Mouse (Mus musculus) heart, postnatal 25 days (tissue): ENCODE results near the gene Fignl2. TPM values are rescaled to one million over a fixed set of nuclear protein-coding genes. Genes with fewer than 3 reads are reported as not detected.
"Not testable (repeated sequence)": the region's sequence is repeated elsewhere in the genome, so short reads cannot be mapped to it uniquely, and the experiment has no call there.

Experiments
- DNase-seq: peaks from one replicate; pipeline ENCODE4 v3.0.0; 2022; ENCODE audit warnings: low spot score
- intact Hi-C: fragments of 180-260 bp; cut with DNase I; formaldehyde crosslinking; loops from one replicate; pipeline ENCODE4 v1.15.1; 2025
- total RNA-seq, 2 experiments: library from RNA; stranded (reverse); gene quantifications; 2 replicates each; pipeline ENCODE4 v1.2.3; 2021

The Fignl2 gene
- total RNA-seq = 1 to 10 TPM; 1.3 to 1.4 TPM

DNA sequence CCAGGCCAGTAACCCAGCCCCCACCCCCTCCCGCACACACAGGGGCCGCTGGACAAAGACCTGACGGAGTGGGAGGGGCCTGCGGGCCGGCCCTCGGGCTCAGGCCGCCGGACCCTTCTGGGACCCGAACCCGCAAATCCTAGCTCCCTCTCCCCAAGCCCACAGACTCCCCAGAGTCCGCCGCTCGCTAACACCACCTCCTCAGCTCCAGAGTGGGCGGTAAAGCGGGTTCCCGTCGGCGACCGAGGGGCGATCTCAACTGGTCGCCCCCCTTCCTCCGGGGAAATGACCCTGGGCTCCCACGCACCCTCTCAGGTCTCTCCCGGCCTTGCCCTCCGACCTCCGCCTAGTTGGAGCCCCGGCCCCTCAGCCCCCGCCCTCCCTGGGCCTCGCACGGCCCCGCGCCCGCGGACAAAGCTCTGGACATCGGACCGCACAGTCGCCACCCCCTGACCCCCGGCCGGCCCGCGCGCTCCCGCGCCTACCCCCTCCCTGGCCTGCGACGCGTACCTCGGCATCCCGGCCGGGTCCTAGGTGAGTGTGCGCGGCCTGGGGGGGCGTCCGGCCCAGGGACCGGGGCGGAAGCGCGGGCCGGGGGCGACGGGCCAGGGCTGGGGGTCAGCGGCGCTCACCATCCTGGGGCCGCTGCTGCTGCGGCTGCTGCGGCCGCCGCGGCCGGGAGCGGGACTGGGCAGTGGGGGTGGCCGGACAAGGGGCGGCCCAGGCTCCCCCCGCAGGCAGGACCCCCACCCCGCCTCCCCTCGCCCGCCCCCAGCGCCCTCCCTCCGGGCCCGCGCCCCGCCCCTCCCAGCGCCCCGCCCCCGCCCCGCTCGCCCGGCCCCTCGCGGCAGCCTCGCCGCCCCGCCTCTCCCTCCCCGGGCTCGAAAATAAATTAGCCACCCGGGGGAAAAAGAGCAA, at the start of gene Fignl2:
Fignl2 (minus strand) TSS at position 755 of the 918 bp plus-strand sequence.
- DNase-seq = no peak
- intact Hi-C loops = no loop called here

DNA sequence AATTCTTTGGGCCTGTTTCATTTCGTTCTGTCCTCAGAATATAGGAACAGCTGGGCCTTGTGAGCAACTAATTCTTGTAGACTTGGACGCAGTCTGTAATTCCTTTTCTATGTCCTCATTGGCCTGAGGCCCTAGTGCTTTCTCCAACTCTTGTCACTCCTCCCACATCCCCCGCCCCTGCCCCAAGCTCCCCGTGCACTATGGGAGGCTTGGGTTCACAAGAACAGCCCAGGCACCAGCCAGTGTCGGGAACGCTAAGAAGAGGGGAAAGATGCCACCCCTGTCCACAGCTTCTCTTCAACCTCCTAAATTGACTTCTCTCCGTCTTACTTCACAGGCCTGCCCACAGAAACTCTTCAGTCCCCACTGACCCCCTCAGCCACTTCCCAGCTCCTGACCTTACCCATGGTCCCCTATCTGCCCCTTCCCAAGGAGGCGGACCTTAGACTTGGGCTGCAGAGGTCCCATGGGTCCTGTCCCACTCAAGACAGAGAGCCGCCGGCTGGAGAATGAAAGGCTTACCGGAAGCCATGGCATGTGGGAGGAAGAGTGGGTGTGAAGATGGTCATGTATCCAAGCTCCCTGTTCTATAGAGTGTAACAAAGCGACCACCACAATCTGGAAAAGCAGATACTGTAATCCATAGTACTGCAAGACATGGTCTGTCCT, 48.6 kb upstream of the Fignl2 start:
- peak; percentile 65 for DNase-seq
- intact Hi-C loops = no loop called here

DNA sequence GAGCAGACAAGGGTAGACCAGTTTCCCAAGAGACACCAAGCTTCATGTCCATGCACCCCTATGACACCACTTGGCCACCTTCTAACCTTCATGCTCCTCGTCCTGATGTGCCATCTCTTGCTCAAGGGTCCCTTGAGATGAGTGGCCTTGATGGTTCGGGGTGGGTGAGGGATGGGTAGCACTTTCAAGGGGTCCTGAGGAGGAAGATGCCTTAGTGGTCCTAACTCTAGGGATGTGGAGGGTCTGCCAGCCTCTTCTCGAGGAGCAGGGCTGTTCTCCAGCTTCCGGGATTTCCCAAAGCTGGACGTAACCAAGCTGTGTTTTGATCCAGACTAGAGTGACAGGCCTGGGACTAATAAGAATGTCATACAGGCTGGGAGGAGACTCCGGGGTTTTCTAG, 47.2 kb upstream of the Fignl2 start:
- intact Hi-C loops = no loop called here
- no peak for DNase-seq

DNA sequence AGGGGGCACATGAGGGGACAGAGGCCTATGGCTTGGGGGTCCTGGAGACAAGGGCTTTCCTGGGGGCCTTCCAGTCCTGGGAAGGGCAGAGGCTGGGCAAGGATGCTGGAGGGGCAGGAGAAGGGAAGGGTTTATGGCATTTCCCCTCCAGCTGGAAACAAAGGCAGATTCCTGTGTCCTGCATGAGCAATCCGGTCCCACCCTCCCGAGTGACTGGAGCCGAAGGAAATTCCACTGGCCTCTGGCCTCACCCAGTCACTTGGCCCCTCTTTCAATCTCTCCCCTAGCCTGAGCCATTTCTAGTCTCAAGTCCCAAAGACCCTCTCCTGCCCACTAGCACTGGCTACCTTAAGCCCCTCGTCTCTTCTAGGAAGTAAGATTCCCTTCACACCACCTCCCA, 44.8 kb upstream of the Fignl2 start:
- DNase-seq = peak; percentile 65
- intact Hi-C loops = no loop called here

DNA sequence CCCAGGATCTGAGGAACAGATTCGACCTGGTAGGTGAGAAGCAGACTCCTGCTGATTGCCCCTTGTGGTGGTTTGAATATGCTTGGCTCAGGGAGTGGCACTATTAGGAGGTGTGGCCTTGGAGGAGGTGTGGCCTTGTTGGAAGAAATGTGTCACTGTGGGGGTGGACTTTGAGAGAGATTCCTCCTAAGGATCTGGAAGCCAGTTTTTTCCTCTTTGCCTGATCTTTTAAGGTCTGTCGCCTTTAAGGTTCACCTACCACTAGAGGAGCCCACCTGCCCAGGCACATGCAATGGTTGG, 43.9 kb upstream of the Fignl2 start:
- DNase-seq = no peak
- intact Hi-C loops = no loop called here

DNA sequence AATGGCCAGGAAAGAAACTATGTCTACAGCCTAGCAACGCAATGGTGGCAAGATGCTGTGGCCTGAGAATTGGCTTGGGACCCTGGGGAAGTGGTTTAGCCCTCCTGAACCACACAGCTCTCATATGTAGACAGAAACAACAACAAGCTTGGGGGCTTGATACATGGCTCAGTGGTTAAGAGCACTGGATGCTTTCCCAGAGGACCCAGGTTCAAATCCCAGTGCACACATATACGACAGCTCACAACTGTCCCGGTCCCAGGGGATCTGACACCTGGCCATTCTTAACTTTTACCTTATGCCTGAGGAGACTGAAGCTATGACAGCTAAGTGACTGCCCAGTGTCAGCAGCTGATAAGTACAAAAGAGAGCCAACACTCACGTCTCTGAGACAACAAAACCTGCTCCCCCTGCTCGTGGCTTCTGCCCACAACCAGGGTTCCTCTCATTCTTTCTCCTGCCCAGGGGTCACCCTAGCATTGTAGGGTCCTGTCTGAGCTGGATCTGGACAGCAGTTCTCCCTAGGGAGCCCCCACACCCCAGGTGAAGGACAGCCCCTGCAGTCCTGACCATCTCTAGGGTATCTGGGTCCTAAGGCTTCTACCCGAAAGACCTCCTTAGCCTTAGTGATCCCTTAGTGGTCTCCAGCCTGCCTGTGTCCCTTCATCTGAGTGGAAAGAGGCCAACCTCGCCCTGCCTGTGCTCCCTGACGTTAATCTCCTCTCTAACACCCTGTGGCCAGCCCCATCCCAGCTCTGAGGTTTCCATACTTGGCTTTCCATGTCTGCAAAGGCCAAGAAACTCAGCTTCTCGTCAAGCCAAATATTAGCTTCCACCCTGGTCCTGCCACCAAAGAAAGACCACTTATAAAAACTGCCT, 43.3 kb upstream of the Fignl2 start:
- intact Hi-C loops = no loop called here
- no peak for DNase-seq

DNA sequence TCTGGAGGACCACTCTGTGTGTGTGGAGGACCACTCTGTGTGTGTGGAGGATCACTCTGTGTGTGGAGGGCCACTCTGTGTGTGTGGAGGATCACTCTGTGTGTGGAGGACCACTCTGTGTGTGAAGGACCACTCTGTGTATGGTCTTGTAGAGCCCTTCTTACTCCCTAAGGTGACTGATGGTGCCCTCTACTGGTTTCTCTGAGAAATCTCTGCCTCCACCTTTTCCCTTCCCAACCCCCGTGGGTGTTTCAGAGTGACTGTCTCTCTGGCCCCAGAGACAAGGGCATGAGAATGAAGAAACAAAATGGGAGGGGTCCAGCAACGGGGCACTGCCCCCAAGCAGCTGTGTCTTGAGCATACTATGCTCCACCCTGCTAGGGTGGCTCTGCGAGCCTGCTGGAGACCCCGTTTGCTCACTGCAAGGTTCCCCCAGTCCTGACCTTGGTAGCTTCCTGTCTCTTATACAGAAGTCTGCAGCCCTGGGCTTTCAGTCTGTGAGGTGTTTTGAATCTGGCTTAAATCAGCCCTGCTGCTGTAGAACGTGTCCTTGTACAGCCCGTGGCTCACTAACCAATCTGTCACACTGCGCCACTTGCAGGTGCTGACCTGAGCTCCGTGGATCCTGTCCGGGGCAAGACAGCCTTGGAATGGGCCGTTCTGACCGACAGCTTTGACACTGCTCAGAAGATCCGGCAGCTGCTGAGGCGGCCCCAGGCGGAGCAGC, 40.2 kb upstream of the Fignl2 start:
- DNase-seq = no peak
- intact Hi-C loops = loop anchor here (2.0 kb wide), 1 partner anchor 26 kb away; no protein-coding TSS in a partner anchor

DNA sequence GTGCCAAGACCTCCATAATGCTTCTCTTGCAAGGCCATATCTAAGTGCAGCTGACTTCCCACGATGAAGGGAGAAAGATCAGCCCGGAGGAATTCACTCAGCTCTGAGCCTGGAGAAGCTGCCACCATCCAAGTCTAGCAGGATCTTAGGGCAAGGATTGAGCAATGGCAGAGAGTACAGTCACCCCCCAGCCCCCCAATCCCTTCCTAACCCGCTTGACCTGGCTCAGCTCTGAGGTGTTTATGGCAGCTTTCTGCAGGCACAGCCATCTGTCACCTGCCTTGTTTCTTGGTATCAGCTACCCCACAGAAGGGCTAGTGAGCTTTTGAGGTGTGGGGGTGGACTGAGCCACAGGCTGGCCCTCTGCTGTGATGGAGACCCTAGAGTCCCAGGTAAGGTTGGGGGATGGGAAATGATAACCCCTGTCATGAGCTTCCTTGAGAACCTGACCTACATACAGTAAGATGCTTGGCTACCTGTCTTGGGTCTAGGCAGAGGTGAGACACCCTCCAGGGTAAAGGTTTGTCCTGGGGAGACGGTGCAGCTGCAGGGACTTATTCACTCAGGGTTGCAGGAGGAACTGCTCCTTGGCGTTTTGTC, 37.2 kb upstream of the Fignl2 start, which contains the start of gene Ankrd33:
Ankrd33 (plus strand) TSS at position 245 of the 600 bp plus-strand sequence.
- no peak for DNase-seq
- intact Hi-C loops = no loop called here

DNA sequence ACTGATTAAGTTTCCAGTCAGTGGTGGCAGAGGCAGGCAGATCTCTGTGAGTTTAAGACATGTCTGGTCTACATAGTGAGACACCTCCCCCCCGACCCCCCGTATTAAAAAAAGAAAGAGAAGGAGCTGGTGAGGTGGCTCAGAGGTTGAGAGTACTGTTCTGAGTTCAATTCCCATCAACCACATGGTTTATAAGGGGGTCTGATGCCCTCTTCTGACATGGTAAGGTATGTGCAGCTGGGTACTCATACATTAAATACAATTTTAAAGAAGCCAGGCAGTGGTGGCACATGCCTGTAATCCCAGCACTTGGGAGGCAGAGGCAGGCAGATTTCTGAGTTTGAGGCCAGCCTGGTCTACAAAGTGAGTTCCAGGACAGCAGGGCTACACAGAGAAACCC, 35.4 kb upstream of the Fignl2 start:
- intact Hi-C loops = not testable (repeated sequence)

DNA sequence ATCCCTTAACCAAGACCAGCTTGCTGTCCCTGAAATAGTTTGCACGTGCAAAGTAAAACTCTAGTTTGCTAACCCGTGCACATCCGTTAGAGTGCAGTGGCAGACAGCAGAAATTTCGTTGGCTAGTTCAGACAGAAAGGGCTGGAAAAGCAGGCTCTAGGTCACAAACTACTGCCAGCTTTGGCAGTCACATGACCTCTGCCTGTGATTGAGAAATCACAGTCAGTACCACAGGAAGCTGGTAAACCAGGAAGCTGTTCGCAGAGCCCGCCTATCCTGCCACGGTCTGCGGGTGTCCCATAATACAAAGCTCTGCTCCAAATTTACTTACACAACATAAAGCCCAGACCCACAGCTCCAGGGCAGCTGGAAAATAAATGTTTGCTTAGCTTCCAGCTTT, 34.8 kb upstream of the Fignl2 start:
- peak; percentile 51 for DNase-seq
- intact Hi-C loops = no loop called here

More for the DNA sequence above, 35.4 kb upstream of the Fignl2 start:
- not testable (repeated sequence) for DNase-seq

DNA sequence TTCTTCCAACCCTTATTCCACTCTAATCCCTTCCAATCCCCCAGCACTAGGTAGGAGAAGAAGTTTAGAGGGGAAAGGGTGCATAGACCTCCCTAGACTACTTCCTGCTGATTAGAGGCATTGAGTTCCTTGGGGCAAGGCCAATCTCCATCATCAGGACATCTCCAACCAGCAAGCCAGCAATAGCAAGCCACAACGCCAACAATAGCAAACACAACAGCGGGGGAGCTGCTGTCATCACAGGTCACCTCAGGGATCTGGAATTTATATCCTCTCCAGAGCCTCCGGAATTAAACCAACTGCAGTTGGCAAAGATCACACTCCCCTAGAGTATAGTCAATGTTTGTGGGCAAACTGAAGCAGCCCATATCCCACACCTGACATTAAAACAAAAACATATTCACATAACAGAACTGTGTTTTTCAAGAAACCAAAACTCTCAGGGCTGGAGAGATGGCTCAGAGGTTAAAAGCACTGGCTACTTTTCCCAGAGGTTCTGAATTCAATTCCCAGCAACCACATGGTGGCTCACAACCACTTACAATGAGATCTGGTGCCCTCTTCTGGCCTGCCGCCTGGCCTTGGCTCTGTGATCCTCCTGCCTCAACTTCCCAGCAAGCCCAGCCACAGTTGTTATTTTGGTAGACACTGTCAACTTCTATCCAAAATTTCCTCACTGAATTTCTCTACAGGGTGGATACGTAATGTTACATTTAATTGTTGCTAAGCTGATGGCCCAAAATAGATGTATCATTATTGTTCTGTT, 29.7 kb upstream of the Fignl2 start:
- no peak for DNase-seq
- intact Hi-C loops = loop anchor here (5.0 kb wide), 2 partner anchors 36 to 89 kb away; no protein-coding TSS in a partner anchor

DNA sequence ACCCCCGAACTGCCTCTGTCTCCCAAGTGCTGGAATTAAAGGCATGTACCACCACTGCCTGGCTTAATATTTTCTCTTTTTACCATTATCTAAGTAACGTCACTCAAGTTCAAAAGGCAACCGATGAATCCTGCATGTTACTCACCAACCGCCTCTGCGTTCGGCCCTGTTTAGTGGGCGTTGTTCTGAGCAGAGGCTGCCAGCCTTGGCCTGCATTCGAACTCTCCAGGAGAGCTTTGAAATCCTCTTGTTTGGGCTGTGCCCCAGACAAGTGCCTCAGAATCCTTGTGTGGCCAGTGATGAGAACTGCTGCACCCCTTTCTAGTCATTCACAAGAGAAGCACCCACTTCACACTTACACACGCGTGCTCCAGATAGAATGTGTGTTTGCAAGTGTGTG, 27.6 kb upstream of the Fignl2 start:
- intact Hi-C loops = loop anchor here (5.0 kb wide), 2 partner anchors 34 to 91 kb away; no protein-coding TSS in a partner anchor
- DNase-seq = no peak

DNA sequence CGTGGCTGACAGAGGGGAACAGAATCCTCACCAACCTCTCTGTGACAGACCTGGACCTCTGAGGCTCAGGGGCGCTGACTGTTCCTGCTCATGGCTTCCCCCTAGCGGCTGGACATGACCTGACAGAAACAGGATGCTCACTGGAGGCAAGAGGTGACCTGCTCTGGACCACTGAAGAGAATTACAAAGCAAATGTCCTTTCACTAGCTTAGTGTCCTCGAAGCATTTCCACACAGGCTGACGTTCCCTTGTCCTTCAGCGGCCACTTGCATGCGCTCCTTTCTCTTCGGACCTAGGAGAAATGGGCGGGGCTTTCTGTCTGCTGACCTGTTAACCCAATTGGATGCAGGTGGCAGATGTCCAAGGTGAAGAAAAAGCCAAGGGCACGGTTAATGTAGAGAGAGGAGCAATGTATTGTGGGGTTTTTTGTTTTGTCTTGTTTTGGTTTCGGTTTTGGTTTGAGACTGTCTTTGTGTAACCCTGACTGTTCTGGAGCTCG, 27.2 kb upstream of the Fignl2 start:
- peak; percentile 61 for DNase-seq
- intact Hi-C loops = loop anchor here (2.0 to 5.0 kb wide), 4 partner anchors 25 to 92 kb away; no protein-coding TSS in a partner anchor

DNA sequence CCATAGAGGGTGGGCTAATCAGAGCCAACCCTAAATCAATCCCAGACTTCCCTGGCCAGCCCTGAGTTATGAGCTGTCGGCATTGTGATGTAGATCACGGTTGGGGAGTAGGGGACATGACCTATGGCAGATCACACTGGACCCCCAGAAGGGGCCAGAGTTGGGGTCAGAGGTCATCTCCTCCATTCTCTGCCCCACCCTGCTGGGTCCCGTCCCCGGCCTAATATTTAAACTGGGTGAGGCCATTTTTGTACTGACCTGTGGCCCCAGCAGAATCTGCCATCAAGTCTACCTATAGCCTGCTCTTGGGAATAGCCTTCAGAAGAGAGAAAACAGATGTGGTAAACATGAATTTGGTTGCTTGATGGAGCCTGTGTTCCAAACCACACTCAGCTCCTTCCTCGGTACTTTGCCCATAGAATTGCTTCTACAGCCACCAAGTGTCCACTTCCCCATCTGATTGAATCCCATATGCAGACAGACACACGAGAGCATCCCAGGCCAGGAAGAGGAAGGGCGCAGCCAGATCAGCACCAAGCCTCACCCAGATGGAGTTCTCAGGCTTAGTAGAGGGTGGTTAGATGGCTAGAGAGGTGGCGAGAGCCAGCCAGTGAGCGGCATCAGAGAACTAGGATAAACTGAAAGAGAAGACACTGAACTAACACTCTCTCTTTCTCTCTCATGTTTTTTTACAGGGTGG, 25.4 kb upstream of the Fignl2 start:
- DNase-seq = no peak
- intact Hi-C loops = loop anchor here (2.0 kb wide), 2 partner anchors 23 to 47 kb away; no protein-coding TSS in a partner anchor

DNA sequence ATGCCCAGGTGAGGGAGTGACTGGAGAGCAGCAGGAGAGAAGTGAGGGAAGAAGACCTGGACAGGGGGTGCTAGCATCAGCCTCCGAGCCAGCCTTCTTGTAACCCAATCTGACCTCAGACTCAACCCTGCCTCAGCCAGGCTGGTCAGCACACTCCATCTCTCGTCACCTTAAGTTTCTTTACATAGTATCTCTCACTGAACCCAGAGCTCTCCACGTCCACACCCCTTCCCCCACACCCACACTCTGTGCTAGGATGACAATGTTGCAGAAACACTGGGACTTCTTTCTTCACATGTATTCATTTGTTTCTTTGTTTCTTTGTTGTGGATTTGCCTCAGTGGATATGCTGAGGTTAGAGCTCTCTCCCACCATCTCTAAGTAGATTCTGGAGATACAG, 22.6 kb upstream of the Fignl2 start:
- intact Hi-C loops = no loop called here
- DNase-seq = no peak

DNA sequence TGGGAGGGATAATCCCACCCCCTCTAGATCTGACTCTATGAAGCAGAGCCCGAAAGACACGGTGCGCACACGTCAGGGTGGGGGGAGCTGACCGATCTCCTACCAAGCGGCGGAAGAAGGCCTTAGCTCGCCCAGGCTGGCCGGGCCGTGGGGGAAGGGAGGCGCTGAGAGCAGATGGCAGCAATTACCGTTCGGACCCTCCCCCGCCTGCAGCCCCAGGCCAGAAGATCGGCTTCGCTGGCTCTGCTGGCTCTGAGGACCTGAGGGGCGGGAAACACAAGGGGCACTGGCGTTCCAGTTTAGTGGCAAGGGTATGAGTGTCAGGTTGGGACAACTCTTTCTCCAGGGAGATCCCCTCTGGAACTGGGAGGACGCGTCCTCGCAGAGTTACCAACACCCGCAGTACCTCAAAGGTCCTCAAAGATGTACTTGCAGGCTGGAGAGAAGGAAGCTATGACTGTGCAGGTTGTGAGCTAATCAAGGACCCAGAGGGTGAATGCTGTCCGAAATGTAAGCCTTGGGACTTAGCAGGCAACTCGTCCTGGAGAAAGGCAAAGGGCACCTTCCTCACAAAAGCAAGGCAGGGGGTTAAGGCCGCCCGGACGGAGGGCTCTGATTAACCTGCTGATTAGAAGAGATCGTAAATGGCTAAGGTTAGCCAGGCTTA, 19.8 kb upstream of the Fignl2 start:
- intact Hi-C loops = no loop called here
- no peak for DNase-seq

DNA sequence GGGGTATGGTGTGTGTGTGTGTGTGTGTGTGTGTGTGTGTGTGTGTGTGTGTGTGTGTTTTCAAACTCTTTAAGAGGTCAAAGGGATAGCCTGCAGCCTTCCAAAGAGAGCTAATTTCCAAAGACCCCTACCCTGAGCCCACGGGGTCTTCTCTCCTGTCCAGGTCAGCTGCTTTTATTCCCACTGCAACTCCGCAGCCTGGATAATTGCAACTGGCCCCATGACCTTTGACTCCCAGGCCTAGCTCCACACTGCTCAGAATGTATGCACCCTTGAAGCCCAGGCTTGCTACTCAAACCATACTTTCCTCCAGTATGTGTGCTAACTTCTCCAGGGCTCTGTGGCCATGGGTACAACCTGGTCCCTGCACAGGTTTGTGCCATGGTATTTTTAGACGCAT, 17.0 kb upstream of the Fignl2 start:
- DNase-seq = no peak
- intact Hi-C loops = no loop called here
